Mouse (Mus musculus): ENCODE measurements at regions not wholly inside any gene's neighbourhood (a gene's known extent, or its start where the extent isn't known, plus 50 kb on each side); places are given as distances from the start of the nearest gene placed in this dataset.
A peak's percentile ranks its signal among the peaks of the same experiment; 100 is the strongest.
"Not testable (repeated sequence)": the region's sequence is repeated elsewhere in the genome, so short reads cannot be mapped to it uniquely, and the experiment has no call there.

DNA sequence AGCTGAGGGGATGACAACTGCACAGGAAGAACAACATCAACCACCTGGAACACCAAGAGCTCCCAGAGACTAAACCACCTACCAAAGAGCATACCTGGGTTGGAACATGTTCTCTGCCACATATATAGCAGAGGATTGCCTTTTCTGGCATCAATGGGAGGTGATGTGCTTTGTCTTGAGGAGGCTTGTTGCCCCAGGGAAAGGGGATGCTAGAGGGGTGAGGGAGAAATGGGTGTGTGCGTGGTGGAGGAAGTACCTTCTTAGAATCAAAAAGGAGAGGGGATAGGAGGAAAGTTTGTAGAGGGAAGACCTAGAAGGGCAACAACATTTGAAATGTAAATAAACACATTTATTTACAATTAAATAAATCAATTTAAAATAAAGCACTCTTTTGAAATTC lies 358.5 kb upstream of the Pfkp start:
- DNase-seq, result no peak

DNA sequence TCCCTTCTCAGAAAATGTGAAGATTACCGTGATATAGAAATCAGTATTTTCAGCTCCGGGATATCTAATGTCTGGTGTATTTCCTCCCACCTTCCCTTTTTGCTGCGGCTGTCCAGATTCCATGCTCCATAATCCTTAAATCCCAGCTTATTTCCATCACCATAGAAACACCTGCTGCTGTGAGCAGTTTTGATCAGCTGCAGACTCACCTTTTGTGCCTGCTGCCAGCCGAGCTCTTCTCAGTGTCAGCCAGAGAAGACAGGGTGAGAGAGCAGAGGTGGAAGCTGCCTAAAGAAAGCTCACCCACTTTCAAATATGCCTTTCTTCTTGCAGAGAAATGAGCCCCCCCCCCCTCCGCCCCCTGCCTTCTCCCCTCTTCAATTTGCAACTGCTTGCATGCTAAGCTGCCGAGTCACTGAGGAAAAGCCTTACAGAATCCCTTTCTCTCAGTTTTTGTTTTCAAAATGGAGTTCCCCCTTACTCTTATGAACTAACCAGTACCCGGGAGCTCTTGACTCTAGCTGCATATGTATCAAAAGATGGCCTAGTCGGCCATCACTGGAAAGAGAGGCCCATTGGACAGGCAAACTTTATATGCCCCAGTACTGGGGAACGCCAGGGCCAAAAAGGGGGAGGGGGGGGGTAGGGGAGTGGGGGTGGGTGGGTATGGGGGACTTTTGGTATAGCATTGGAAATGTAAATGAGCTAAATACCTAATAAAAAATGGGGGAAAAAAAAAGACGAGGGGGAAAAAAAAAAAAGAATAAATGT lies 350.1 kb upstream of the Pfkp start:
- DNase-seq, result not testable (repeated sequence)

DNA sequence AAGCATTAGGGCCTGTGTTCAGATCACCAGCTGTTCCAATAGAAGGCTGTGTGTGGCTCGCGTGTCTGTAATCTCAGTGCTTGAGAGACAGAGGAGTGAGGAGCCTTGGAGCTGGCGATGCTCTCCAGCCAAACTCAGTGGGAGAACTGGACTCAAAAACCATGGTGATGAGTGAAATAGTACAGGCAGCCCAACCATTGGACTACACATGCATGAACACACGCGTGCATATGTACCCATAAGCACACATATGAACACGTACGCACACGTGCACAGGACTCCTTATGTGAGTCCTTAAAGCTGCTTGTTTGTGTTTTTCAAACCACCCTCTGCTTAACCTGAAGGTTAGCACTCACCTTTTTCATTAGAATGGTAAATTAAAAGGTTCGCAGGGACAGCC lies 349.5 kb upstream of the Pfkp start:
- DNase-seq, result no peak

DNA sequence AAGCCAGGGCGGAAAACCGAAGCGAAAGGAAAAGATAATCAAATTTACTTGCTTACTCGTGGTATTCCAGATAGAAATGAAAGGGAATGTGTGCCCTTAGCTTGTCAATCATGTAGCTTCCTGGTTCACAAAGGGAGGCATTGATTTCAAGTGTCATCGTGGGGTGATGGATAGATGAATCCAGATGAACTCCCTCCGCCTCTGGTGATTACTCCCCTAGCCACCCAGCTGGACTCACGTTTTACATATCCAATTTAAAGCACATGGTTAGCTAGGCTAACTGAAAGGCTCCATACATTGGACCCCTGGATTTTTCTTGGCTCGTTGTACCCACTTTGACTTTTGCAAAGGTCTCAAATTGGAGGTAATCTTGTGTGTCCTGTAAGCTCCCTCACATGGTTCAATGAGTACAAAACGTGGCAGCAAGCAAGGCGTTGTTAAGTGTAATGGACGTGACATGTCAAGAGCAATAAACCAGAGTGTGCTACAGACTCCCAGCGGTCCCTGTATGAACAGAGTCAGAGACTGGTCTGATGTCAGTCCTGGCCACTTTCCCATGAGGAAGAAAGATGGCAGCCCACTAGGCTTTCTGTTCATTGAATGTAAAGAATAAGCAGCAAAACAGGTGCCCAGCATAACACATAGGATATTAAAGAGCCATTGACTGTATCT lies 343.9 kb upstream of the Pfkp start:
- DNase-seq, result no peak

DNA sequence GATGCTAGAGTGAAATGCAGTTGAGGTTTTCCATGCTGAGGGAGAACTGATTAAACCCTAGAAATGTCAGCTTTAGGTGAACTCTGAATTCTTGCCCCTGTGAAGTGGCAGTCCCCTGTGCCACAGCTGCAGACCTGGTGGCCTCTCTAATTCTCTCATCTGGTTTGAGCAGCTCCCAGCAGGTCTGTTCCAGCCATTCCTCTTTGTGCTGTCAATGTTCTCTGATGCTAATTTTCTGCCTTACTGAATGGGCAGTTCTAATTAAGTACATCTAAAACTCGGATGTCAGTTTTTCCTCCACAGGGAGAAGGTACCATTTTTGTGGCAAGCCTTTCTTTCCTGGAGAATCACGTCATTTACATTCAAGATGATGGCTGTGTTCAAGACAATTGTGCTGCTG lies 343.1 kb upstream of the Pfkp start:
- DNase-seq, result no peak

DNA sequence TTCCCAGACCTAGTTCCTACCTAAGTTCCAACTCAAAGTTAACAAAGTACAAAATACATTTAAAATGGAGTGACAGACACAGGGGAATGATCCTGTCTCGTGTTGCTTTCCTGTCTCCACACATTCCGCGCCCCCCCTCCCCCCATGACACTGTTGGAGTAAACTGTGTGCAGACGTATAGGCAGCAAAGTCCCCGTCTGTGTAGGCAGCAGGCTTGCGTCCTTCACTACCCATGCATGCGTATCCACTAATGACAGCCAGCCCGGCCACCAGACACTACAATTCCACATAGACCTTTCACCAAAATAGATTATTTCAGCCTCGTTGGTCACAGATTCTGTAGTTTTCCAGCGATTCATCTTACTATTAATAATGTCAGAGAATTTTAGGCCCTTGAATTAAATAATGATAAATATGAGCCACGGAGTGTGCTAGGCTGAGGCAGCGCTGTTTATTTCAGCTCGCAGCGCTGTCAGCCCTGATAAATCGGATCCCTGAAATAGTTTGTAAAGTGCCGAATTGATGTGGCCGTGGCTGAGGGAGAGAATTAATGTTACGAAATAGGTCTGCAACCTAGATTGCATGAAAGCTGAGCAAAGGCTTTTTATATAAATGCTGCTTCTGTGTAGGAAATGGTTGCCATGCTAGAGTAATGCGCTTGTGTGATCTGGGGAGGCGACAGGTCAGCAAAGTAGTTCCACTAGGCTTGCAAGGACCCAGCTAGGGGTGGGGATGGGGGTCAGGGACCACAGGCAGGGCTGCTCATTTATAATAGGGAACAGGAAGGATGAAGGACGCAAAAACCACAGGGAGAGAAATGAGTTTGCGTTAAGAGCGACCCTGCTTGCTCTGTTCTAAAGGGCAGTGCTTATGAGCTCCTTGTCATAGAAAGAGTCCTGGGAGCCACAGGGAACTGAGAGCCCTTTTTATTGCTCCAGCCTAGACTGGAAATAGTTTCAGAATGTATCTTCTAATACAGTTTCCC lies 336.7 kb upstream of the Pfkp start:
- DNase-seq, result no peak

- DNase-seq, result no peak
Measured at GRCm38 (mm10) chr13:6955713-6956112, 307.1 kb upstream of the Pfkp start.

- no peak for DNase-seq
Measured at GRCm38 (mm10) chr13:6924136-6924535, 275.6 kb upstream of the Pfkp start.

GRCm38 (mm10) chr13:6922357-6922721 lies 273.8 kb upstream of the Pfkp start:
- no peak for DNase-seq

DNA sequence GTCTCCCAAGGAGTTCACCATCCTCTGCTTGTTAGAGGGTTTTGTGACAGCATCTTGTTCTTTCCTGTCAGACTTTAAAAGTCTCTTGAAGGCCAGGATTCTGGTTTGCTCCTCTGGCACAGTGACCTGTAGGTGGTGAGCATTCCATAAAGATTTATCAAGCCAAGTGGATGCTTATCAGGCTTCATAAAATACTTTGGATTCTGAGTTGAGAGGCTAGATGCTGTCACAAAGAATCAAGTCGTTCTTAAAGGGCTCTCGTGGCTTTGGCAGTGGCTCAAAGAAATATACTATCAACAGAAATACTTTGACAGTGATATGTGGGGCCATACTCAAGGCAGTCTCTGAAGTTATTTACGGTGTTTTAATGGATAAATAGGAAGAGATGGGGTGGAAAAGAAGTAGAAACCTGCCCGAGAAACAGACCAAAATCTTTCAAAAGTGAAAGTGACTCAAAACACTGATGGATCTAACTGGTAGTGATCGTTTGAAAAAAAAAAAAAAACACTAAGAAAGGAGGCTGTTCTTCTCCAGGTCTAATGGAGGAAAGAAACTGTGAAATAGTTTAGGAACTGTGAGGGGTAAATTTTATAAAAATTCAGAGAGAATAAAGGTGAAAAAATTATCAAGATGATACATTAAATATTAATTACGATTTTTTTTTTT lies 273.2 kb upstream of the Pfkp start:
- peak; percentile 10 for DNase-seq

- no peak for DNase-seq
Measured at GRCm38 (mm10) chr13:6906000-6906399, 257.4 kb upstream of the Pfkp start.

GRCm38 (mm10) chr13:6901682-6902081 lies 253.1 kb upstream of the Pfkp start:
- DNase-seq, result no peak

GRCm38 (mm10) chr13:6897666-6898065 lies 249.1 kb upstream of the Pfkp start:
- DNase-seq, result no peak

DNA sequence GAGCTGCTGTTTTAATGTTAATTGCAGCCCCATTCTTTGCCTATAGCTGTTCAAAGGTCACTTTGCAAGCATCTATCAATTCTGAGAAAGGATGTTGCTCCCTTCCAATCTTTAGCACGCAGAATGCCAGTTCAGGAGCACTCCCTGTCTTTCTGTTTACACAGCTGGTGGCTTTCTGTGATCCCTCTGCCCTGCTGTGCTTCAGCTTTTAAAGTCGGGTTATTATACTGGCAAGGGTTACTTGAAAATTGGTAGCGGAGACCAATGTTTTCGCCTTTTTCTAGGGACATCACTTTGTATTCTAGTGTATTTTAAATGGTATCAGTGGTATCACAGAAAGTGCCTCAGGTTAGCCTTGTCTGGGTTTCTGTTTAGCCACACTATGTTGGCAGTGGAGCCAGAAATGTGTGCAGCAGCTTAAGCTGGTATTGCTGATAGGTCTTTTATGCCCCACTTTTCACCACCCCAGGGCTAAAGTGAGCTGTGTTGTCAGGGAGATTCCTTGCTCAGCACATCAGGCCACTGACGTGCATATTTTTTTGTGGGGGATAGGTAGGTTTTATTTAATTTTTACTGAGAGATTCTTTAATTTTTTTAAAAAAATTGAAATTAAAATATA lies 243.0 kb upstream of the Pfkp start:
- DNase-seq, result no peak

DNA sequence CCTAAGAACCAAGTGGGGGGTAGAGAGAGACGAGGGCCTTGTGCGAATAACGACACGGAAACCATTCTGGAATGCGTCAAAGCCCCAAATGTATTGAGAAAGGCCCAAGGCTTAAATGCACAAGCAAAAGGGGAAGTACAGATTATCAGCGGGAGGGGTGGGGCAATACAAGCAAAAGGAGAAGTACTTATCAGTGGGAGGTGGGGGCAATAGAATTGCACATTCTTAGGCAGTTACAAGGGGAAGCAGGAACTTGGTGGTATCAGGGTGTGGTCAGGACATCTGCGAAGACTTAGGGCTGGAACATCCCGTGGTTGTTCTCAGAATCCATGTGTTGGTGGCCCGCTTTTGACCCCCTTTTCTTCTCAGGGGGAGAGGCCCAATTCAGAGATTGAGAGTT lies 240.9 kb upstream of the Pfkp start:
- DNase-seq, result not testable (repeated sequence)

GRCm38 (mm10) chr13:6888381-6888780 lies 239.8 kb upstream of the Pfkp start:
- no peak for DNase-seq

DNA sequence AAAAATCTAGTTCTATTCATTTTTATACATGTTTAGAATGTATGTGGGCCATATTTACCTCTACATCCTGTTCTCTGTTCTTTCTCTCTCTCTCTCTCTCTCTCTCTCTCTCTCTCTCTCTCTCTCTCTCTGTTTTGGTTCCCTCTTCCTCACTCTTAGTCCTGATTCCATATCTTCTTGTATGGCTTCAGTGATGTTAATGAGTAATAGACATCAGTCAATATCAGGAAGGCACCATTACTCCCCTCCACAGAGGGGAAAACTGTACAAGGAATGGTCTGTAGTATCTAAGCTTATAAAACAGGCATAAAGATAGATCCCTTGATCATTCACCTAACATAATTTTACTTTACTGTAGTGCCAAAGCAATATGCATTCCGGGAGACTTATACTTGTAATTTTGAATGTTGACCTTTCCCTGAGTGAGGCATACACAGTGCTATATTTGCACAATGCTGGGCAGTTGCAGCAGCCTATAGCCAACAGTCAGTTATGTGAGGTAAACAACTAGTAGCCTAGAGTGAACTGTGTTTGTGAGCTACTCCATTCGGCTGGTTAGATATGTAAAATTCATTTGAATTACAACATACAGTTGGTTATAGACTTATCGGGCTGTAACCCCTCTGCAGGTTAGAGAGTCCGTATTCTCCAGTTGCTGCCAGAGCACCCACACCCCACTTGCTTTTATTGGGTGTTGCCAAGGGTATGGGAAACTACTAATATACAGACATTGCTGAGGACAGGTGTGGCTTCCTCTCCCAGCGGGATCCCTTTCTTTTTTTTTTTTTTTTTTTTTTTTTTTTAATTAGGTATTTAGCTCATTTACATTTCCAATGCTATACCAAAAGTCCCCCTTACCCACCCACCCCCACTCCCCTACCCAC lies 228.7 kb upstream of the Pfkp start:
- DNase-seq, result no peak

GRCm38 (mm10) chr13:6862186-6862585 lies 213.6 kb upstream of the Pfkp start:
- no peak for DNase-seq

DNA sequence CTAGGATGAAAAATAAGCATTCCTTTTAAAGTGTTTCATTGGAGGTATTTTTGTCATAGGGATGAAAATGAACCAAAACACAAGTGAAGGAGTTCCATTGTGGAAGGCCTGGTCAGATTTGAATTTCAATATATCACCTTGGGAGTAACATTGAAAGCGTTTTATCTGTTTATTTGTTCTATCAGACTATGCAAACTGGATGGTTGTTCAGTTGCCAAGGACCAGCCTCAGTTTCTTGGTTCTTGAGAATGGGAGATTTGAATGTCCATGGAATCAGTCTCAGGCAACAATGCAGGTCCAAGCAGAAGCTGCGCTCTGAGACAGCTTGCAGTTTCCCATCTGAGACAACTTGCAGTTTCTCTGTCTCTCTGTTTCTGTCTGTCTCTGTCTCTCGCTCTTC lies 211.0 kb upstream of the Pfkp start:
- DNase-seq, result no peak

DNA sequence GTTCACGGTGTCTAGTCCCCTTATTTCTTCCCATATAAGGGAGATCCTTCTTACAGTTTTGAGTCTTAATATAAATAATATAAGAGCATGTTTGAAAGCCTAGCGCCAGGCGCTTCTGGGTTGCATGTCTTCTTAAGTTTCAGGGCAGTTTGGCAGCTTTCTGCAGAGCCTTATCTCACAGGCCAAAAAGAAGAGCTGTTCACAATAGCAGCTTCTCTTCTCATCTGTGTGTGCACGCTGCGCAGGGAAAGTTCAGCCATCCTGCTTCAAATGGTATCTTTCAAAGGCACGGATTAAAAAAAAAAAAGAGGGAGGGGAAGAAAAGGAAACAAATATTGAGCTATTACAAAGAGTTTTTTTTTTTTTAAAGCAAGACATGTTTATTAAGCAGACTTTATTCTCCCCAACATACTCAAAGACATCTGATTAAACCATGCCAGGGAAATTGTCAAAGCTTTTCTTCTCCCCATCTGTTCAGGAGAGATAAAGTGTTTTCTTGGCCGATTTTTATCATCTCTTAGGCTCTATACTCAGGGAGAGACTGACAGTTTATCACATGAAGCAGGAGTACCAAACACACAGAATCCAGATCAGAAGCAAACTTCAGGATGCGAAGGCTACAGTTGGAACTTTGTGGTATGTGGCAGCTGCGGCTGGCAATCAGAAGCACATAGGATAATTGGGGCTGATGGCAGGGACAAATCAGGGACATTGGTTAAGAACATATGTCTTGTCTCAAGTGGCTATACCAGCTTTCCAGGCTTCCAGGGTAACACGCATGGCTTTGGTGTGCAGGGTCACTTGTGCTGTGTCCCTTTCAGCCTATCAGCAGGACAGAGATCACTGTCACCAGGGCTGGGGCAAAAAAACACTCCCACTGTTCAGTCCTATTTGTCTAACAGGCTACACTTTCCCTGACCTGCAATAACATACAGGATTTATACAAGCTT lies 206.9 kb upstream of the Pfkp start:
- DNase-seq, result no peak
